Mouse (Mus musculus) hematopoietic stem cell, adult 5-6 weeks (primary cell): ENCODE measurements at regions not wholly inside any gene's neighbourhood (a gene's known extent, or its start where the extent isn't known, plus 50 kb on each side); places are given as distances from the start of the nearest gene placed in this dataset.

Experiments used
- ATAC-seq, 2 experiments: fragments of 125-278 bp in 1 of 2; replicated peaks in 1 of 2; 2 replicates each; pipeline ENCODE4 v1.8.0; 2016 to 2017; ENCODE audit warnings: inconsistent platforms in 2 of 2, mild to moderate bottlenecking in 2 of 2, moderate number of reproducible peaks in 2 of 2, low read depth in 1 of 2, moderate TSS enrichment in 1 of 2; ENCODE audit not compliant: low FRiP score in 2 of 2, poor library complexity in 2 of 2, severe bottlenecking in 2 of 2, insufficient read depth in 1 of 2, low TSS enrichment in 1 of 2

GRCm38 (mm10) chr11:57958233-57958632 is 50.6 kb upstream of the Larp1 start:
- ATAC-seq, result peak; percentile 35 to 54

GRCm38 (mm10) chr11:57956909-57957308 is 52.0 kb upstream of the Larp1 start:
- ATAC-seq, result no peak

- ATAC-seq, result no peak
Measured at GRCm38 (mm10) chr11:57956076-57956475, 52.8 kb upstream of the Larp1 start.

- ATAC-seq, result no peak
Measured at GRCm38 (mm10) chr11:57955476-57955875, 53.4 kb upstream of the Larp1 start.

GRCm38 (mm10) chr11:57954510-57955184 is 54.2 kb upstream of the Larp1 start:
- no peak for ATAC-seq

- no peak for ATAC-seq
Measured at GRCm38 (mm10) chr11:57953694-57954093, 55.2 kb upstream of the Larp1 start.

- no peak for ATAC-seq
Measured at GRCm38 (mm10) chr11:57952619-57953018, 56.2 kb upstream of the Larp1 start.

GRCm38 (mm10) chr11:57951541-57952326 is 57.1 kb upstream of the Larp1 start:
- peak; percentile 68 to 74 for ATAC-seq

- ATAC-seq, result peak in 1 of 2 experiments; percentile 44; a peak in 1 of 4 replicates
Measured at GRCm38 (mm10) chr11:57950989-57951388, 57.9 kb upstream of the Larp1 start.

GRCm38 (mm10) chr11:57949067-57949466 is 59.8 kb upstream of the Larp1 start:
- no peak for ATAC-seq

- no peak for ATAC-seq
Measured at GRCm38 (mm10) chr11:57947347-57947746, 61.5 kb upstream of the Larp1 start.

GRCm38 (mm10) chr11:57934391-57934850 is 74.4 kb upstream of the Larp1 start:
- peak; percentile 91 to 94 for ATAC-seq

- ATAC-seq, result no peak
Measured at GRCm38 (mm10) chr11:57933065-57933464, 75.8 kb upstream of the Larp1 start.

- no peak for ATAC-seq
Measured at GRCm38 (mm10) chr11:57929506-57929905, 79.4 kb upstream of the Larp1 start.

GRCm38 (mm10) chr11:57920263-57920662 is 87.6 kb upstream of the Hand1 start:
- ATAC-seq, result 0 out of 4 replicates have a peak, but pooled peaks of 1 of the 2 experiments have one; percentile 32

GRCm38 (mm10) chr11:57918447-57919059 is 85.9 kb upstream of the Hand1 start:
- ATAC-seq, result no peak

- no peak for ATAC-seq
Measured at GRCm38 (mm10) chr11:57917974-57918373, 85.4 kb upstream of the Hand1 start.

GRCm38 (mm10) chr11:57916016-57916415 is 83.4 kb upstream of the Hand1 start:
- no peak for ATAC-seq
